Mouse (Mus musculus): ENCODE measurements around the gene Ckap4.

GRCm38 (mm10) chr10:84579527-84579926, 45.7 kb upstream of the Ckap4 start:
- TF ChIP-seq POLR2A (IDR thresholded peaks at IDR 0.05; ENCODE audit: borderline replicate concordance, extremely low read depth, insufficient read depth, insufficient read length, poor library complexity, severe bottlenecking) (no peak), CTCF (IDR thresholded peaks at IDR 0.05; ENCODE audit: borderline replicate concordance, extremely low read depth, insufficient read depth, insufficient read length) (no peak)
